Mouse (Mus musculus): ENCODE data around the gene Efcab3.

DNA sequence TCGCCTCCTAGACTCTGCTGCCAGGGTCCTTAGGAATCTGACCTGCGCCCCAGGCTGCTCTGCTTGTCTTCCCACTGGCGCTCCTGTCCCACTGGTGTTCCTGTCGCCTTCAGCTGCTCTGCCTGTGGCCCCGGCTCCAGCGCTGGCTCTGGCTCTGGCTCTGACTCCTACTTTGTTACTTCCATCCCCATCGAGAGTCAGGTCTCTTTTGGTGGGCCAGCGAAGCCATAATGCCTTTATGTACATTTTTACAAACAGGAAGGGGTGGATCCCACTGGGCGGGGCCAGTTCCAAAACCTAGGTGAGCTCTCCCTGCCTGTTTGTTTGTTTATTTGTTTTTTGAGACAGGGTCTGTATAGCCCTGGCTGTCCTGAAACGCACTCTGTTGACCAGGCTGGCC lies 103.4 kb downstream of the Efcab3 start:
- TF ChIP-seq CTCF (IDR thresholded peaks at IDR 0.05; ENCODE audit: borderline replicate concordance, control insufficient read depth, extremely low read depth, insufficient read depth, low read length, poor library complexity) (no peak), POLR2A (IDR thresholded peaks at IDR 0.05; ENCODE audit: control insufficient read depth, extremely low read depth, insufficient read depth, low read length, poor library complexity) (no peak)

Measured in thymus, adult 2 months (tissue).